Mouse (Mus musculus): Measurements from ENCODE around the gene Tmem92. TPM values are rescaled to one million over a fixed set of nuclear protein-coding genes. Genes with fewer than 3 reads are reported as not detected.
"Not testable (repeated sequence)": the region's sequence is repeated elsewhere in the genome, so short reads cannot be mapped to it uniquely, and the experiment has no call there.

The Tmem92 gene
- polyA plus RNA-seq (2012; rRNA removed) = not detected in 2 replicates
- not detected in 2 replicates for polyA plus RNA-seq (2014; fragmentation: Nextera tagmentation; extraction: Ambion mirVana)

GRCm38 (mm10) chr11:94782603-94783002 lies at the start of gene Tmem92:
Gene Tmem92 (minus strand): TSS chr11:94782703.
- no peak within 1 kb of the TSS for H3K9ac ChIP-seq (ENCODE audit: low read depth, low read length, severe bottlenecking)
- no peak within 1 kb of the TSS for H3K4me3 ChIP-seq (replicated peaks; ENCODE audit: low read length)
- TF ChIP-seq POLR2A (IDR thresholded peaks at IDR 0.05; ENCODE audit: borderline replicate concordance, extremely low read depth, insufficient read depth, insufficient read length) = no peak
- H3K4me2 ChIP-seq (replicated peaks; ENCODE audit: low read depth, low read length, severe bottlenecking) = no peak within 1 kb of the TSS
- H3K27me3 ChIP-seq (ENCODE audit: control insufficient read depth, insufficient read depth, low read length) = no peaks in the 10 kb centered on the region
- ATAC-seq (ENCODE audit: low FRiP score, low read depth) (no peak), DNase-seq (ENCODE audit: low spot score) (no peak)
- no peaks in the 10 kb centered on the region for H3K4me1 ChIP-seq (ENCODE audit: control insufficient read depth, insufficient read depth, low read length)
- H3K36me3 ChIP-seq (ENCODE audit: control insufficient read depth, insufficient read depth, low read length) = no peaks in the 10 kb centered on the region
- H3K9me3 ChIP-seq (ENCODE audit: control insufficient read depth, low read length) = no peaks in the 10 kb centered on the region
- H3K27ac ChIP-seq (replicated peaks; ENCODE audit: low read depth, low read length) = no peak within 1 kb of the TSS

GRCm38 (mm10) chr11:94828966-94829365 lies 46.5 kb upstream of the Tmem92 start:
- H3K9me3 ChIP-seq (ENCODE audit: control insufficient read depth, low read length) = no peaks in the 10 kb centered on the region
- TF ChIP-seq POLR2A (IDR thresholded peaks at IDR 0.05; ENCODE audit: borderline replicate concordance, extremely low read depth, insufficient read depth, insufficient read length) = no peak
- H3K27me3 ChIP-seq (ENCODE audit: control insufficient read depth, insufficient read depth, low read length) = no peaks in the 10 kb centered on the region
- 71% methylated on average over 3 of the region's 3 CpGs for WGBS
- H3K36me3 ChIP-seq (ENCODE audit: control insufficient read depth, insufficient read depth, low read length) = no peaks in the 10 kb centered on the region
- H3K4me2 ChIP-seq (replicated peaks; ENCODE audit: low read depth, low read length, severe bottlenecking) = no peak overlapping the region
- no peak for ATAC-seq (ENCODE audit: low FRiP score, low read depth)
- H3K4me1 ChIP-seq (ENCODE audit: control insufficient read depth, insufficient read depth, low read length) = no peaks in the 10 kb centered on the region
- no peak for DNase-seq (ENCODE audit: low spot score)
- no peak overlapping the region for H3K9ac ChIP-seq (ENCODE audit: low read depth, low read length, severe bottlenecking)
- H3K4me3 ChIP-seq (replicated peaks; ENCODE audit: low read length) = no peak overlapping the region
- no peak overlapping the region for H3K27ac ChIP-seq (replicated peaks; ENCODE audit: low read depth, low read length)

GRCm38 (mm10) chr11:94819427-94819826 lies 36.9 kb upstream of the Tmem92 start:
- not testable (repeated sequence) for H3K9ac ChIP-seq (ENCODE audit: low read depth, low read length, severe bottlenecking); H3K27ac ChIP-seq (replicated peaks; ENCODE audit: low read depth, low read length); ATAC-seq (ENCODE audit: low FRiP score, low read depth); DNase-seq (ENCODE audit: low spot score); H3K4me2 ChIP-seq (replicated peaks; ENCODE audit: low read depth, low read length, severe bottlenecking); H3K36me3 ChIP-seq (ENCODE audit: control insufficient read depth, insufficient read depth, low read length); H3K9me3 ChIP-seq (ENCODE audit: control insufficient read depth, low read length); H3K4me1 ChIP-seq (ENCODE audit: control insufficient read depth, insufficient read depth, low read length); H3K27me3 ChIP-seq (ENCODE audit: control insufficient read depth, insufficient read depth, low read length); H3K4me3 ChIP-seq (replicated peaks; ENCODE audit: low read length)

GRCm38 (mm10) chr11:94818946-94819345 lies 36.4 kb upstream of the Tmem92 start:
- H3K9me3 ChIP-seq (ENCODE audit: control insufficient read depth, low read length); ATAC-seq (ENCODE audit: low FRiP score, low read depth); H3K27me3 ChIP-seq (ENCODE audit: control insufficient read depth, insufficient read depth, low read length); H3K27ac ChIP-seq (replicated peaks; ENCODE audit: low read depth, low read length); DNase-seq (ENCODE audit: low spot score); H3K36me3 ChIP-seq (ENCODE audit: control insufficient read depth, insufficient read depth, low read length); H3K4me2 ChIP-seq (replicated peaks; ENCODE audit: low read depth, low read length, severe bottlenecking); H3K4me3 ChIP-seq (replicated peaks; ENCODE audit: low read length); H3K9ac ChIP-seq (ENCODE audit: low read depth, low read length, severe bottlenecking); H3K4me1 ChIP-seq (ENCODE audit: control insufficient read depth, insufficient read depth, low read length): not testable (repeated sequence)

- not testable (repeated sequence) for H3K27me3 ChIP-seq (ENCODE audit: control insufficient read depth, insufficient read depth, low read length); DNase-seq (ENCODE audit: low spot score); H3K36me3 ChIP-seq (ENCODE audit: control insufficient read depth, insufficient read depth, low read length); H3K4me3 ChIP-seq (replicated peaks; ENCODE audit: low read length); H3K9me3 ChIP-seq (ENCODE audit: control insufficient read depth, low read length); H3K9ac ChIP-seq (ENCODE audit: low read depth, low read length, severe bottlenecking); H3K4me1 ChIP-seq (ENCODE audit: control insufficient read depth, insufficient read depth, low read length); H3K4me2 ChIP-seq (replicated peaks; ENCODE audit: low read depth, low read length, severe bottlenecking); H3K27ac ChIP-seq (replicated peaks; ENCODE audit: low read depth, low read length); ATAC-seq (ENCODE audit: low FRiP score, low read depth)
- 89% methylated on average over 2 of the region's 3 CpGs for WGBS
Measured at GRCm38 (mm10) chr11:94811537-94811936, 29.0 kb upstream of the Tmem92 start.

GRCm38 (mm10) chr11:94791700-94792099 lies 9.2 kb upstream of the Tmem92 start:
- Histone ChIP-seq H3K4me1 (ENCODE audit: control insufficient read depth, insufficient read depth, low read length) (no peaks in the 10 kb centered on the region), H3K9me3 (ENCODE audit: control insufficient read depth, low read length) (no peaks in the 10 kb centered on the region), H3K27ac (replicated peaks; ENCODE audit: low read depth, low read length) (no peak overlapping the region), H3K36me3 (ENCODE audit: control insufficient read depth, insufficient read depth, low read length) (no peaks in the 10 kb centered on the region), H3K4me3 (replicated peaks; ENCODE audit: low read length) (no peak overlapping the region), H3K27me3 (ENCODE audit: control insufficient read depth, insufficient read depth, low read length) (no peaks in the 10 kb centered on the region), H3K4me2 (replicated peaks; ENCODE audit: low read depth, low read length, severe bottlenecking) (no peak overlapping the region), H3K9ac (ENCODE audit: low read depth, low read length, severe bottlenecking) (no peak overlapping the region)
- ATAC-seq (ENCODE audit: low FRiP score, low read depth) (no peak), DNase-seq (ENCODE audit: low spot score) (no peak)
- TF ChIP-seq POLR2A (IDR thresholded peaks at IDR 0.05; ENCODE audit: borderline replicate concordance, extremely low read depth, insufficient read depth, insufficient read length) = no peak
